Mouse (Mus musculus): ENCODE measurements around the gene Ncoa7.

GRCm38 (mm10) chr10:30774396-30774795, 28.7 kb downstream of the Ncoa7 start:
- TF ChIP-seq CTCF (IDR thresholded peaks at IDR 0.05; ENCODE audit: low read depth) (no peak), EP300 (IDR thresholded peaks at IDR 0.05; ENCODE audit: low read depth) (no peak)

Measured in heart, postnatal 0 days (tissue).